Mouse (Mus musculus): Measurements from ENCODE around the gene Gm49333.

The Gm49333 gene

DNA sequence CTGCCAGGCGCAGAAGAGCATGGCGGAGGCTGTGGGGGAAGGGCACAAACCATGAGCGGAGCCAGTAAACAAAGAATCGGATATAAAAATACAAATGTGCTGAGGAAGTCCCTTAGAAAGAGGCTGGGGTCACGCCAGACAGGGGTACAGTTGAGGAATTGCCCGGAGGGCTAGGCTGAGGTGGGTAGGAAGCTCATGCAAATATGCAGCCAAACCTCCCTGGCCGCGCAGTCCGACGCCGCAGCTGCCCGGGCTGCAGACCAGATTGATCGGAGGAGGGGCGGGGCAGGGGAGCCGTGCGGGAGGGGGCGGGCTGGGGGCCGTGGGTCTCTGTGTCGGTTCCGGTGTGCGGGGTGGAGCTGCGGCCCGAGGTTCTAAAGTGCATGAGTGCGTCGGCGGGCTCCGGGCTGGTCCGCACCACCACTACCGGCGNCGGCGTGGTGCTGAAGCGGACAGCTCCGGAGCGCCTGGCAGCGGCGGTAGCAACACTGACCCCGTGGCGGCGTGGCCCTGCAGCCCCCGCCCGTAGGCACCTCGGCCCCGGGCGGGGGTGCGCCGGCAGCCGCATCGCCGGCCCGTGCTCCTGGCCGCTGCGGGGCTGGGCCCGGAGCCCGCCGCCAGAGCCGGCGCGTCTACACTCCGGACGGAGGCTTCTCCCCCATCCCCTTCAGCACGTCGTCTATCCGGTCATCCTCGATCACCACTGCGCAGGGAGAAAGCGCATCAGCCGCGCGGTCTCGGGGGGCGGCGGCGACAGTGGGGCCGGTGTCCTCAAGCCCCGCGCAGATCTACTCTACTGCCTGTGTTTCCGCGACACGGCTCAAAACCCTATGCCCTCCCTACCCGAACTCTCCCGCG is 8.4 kb downstream of the Gm49333 start:
- TF ChIP-seq GATA4 (IDR thresholded peaks at IDR 0.05; ENCODE audit: insufficient replicate concordance, low read length): no peak

DNA sequence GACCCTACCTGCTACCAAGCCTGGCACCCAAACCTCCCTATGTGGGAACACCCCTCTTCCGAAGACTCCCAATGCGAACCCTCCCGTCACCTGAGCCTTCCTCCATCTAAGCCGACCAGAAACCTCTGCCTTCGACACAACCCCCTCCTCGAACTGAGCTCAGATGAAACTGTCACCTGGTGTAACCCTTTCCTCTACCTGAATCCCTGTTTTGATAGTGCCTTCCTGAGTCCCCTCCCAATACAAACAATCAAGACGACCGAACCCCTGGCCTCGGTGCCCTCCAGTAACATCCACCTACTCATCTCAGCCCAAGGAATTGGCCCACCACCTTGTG is 9.0 kb downstream of the Gm49333 start:
- no peak for TF ChIP-seq GATA4 (IDR thresholded peaks at IDR 0.05; ENCODE audit: insufficient replicate concordance, low read length)

DNA sequence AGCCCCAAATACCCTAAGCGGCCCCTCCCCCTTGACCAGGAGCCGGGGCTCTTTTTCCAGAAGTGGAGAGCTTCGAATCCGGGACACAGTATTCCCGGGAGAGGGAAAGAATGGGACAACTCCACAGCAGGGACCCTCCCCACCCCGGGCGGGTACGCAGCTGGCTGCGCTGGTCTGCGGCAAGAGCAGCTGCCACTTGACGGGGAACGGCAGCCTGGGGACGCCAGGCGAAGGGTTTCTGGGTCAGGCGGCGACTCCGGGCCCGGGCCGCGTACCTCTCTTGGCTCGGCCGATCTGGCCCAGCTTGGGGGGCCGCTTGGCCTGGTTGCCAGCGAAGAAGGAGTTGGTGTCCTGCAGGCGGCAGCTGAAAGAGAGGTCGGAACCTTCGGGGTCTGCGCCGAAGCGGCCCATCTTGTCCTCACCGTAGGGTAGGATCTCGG is 9.4 kb downstream of the Gm49333 start:
- TF ChIP-seq GATA4 (IDR thresholded peaks at IDR 0.05; ENCODE audit: insufficient replicate concordance, low read length): no peak

DNA sequence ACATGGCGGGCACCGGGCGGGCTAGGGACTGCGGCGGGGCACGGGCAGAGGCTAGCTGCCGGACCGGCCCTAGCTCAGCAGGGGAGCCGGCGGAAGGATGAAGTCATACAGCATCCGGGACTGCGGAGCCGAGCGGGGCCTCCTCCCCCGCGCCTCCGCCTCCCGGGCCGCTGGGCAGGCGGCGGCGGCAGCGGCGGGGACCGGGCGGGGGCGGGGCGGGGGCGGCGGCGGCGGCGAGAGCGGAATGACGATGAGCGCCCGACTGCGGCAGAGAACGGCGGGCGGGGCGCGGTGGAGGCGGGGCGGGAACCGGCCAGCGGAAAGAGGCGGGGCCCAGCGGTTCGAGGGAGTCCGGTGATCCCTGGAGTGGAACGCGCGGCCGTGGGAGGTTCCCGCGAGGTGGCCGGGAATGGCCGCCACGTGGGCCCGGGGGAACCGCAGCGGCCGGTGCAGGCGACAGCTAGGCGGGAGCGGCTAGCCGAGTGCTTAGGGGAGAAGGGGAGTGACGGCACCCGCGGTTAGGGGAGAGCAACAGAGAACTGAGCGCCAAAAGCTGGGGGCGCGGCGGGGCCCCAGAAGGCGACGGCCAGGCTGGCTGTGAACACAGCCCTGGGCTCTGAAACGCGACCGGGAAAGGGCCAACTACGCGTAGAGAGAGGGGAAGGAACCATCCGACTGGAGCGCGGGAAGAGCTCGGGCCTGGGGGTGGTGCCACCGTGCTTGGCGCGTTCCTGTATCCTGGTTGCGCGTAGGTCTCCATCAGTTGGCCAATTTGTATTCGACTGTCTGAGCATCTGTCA is 10.0 kb downstream of the Gm49333 start, which contains the start of gene Camk2n2:
Gene Camk2n2, minus strand, starts transcription at position 97 of the 800 bp plus-strand sequence.
- TF ChIP-seq GATA4 (IDR thresholded peaks at IDR 0.05; ENCODE audit: insufficient replicate concordance, low read length): no peak

DNA sequence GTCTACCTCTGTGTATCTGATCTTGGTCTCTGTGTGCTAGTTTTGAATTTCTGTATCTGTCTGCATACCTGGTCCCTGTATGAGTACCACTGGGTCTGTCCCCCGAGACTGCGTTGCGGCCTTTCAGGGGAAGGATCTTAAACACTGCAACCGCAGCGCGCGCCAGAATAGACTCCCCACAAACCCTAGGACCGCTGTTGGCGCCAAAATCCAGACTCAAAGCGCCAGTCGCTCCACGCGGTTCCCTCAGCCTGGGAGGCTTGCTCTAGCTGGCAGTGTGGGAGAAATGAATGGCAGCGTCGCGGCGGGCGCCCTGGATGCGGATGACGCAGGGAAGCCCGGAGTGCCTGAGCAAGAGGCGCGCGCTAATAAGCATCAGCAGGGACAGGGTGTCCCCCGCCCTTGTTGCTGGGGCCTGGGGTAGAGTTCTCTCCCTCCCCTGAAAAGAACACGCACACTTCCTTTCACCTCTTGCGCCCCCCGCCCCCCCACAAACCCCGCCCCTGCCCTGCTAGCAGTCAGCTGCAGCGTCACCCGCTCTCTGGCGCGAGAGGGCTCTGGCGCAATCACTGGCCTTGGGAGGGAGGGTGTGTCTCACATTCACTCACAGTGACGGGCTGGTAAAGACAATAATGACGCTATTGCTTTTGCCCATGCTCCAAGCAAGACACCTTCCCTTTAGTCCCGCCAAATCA is 10.7 kb downstream of the Gm49333 start:
- no peak for TF ChIP-seq GATA4 (IDR thresholded peaks at IDR 0.05; ENCODE audit: insufficient replicate concordance, low read length)

DNA sequence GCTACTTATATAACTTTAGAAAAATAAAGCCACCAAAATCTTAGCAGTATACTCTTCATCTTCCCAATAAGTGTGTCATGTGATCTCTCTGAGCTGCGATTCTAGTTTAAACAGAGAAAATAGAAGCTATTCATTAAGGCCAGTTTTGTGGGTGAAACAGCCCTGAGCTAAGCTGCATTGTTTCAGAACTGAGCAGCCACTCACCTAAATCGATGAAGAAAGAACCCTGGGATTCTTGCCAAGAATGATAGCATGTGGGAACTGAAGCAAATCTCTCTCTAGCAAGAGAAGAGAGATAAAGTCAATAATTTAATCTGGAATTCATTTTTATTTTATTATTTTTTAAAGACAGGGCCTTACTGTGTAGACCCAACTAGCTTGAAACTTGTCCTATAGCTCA is 11.8 kb downstream of the Gm49333 start:
- TF ChIP-seq GATA4 (IDR thresholded peaks at IDR 0.05; ENCODE audit: insufficient replicate concordance, low read length): no peak

DNA sequence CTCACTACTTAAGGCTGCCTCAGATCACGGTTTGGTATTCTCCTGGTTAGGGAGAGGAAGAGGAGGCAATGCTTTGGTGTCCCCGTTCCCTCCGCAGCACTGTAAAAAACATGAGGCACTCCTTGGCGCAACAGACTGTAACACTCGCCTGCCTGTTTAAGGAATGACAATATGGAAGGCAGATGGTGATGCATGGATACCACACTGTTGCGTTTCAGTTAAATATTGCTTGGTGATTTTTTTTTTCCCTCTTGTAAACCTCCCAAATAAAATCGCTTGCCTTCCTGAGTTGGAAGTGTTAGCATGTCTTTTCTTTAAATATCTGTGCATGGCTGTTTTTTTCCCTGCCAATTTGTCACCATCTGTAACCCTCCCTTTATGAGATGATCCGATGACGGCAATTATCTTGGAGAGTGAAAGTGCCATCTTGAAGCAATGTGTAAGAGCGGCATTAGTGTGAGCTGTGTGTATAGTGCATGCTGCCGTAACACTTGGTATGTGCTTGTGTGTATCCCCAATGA is 17.5 kb downstream of the Gm49333 start:
- no peak for TF ChIP-seq GATA4 (IDR thresholded peaks at IDR 0.05; ENCODE audit: insufficient replicate concordance, low read length)

DNA sequence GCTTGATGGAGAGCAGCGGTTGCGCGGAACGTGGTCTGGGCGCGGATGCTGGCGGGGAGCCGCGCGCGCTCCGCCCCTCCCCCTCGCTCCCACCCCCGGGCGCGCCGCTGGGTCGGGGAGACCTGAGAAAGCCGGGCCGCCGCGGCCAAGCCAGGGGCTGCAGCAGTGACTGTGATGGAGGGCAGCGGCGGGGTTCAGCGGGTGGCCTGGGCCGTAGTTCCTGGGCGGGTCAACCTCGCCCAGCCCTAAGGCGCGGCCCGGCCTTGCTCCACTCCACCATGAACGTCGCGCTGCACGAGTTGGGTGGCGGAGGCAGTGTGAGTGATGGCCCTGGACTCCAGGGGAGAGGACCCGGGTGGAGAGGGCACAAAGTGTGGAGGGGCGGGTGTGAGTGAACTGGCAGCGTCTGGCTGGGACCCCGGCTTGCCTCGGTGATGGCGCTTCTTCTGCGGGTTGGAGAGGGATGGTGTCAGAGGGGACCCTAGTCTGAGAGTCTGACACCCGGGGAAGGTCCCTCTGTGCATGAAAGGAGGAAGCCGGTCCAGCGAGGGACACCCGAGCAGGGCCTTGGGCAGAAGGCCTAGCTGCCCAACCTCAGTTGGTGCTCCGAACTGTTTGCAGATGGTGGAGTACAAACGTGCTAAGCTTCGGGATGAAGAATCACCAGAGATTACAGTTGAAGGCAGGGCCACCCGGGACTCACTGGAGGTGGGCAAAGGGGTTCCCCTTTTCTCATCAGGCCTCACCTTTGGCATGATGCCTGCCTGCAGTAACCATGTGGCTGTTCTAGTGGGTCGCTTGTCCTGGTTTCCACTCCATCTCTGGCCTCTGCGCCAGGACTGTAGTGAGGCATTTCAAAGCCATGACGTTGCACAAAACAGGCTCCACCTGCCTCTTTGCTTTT is 18.6 kb downstream of the Gm49333 start, which contains the start of gene Ece2:
Gene Ece2, plus strand, starts transcription at position 98 of the 904 bp plus-strand sequence.
- TF ChIP-seq GATA4 (IDR thresholded peaks at IDR 0.05; ENCODE audit: insufficient replicate concordance, low read length): no peak

DNA sequence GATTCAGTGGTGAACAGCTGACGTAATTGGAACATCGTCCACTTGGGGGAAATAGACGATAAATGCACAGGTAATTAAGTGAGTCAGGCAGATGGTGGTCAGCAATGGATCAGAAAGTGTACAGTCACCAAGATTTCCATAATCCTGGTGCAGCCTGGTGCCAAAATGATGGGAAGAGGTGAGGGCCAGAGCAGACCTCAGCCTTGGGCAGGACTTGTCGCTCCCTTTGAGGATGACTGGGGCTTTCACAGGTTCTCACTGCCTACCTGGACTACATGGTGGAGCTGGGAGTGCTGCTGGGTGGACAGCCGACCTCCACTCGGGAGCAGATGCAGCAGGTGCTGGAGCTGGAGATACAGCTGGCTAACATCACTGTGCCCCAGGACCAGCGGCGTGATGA is 26.0 kb downstream of the Gm49333 start:
- TF ChIP-seq GATA4 (IDR thresholded peaks at IDR 0.05; ENCODE audit: insufficient replicate concordance, low read length): no peak

DNA sequence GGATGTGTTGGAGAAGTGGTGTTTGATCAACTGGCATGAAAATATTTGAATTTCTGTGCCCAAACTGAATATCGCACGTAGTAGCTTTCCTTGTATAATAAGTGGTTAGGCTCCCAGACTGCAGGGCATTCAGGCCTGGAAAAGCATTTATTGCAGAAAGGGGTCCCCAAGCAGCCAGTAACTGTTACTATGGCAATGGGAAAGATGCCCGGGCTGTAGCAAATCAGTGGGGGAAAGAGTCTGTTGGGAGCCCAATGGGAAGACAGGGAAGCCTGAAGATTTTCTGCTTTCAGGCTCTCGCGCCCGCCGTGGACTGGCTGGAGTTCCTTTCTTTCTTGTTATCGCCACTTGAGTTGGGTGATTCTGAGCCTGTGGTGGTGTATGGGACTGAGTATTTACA is 27.0 kb downstream of the Gm49333 start:
- TF ChIP-seq GATA4 (IDR thresholded peaks at IDR 0.05; ENCODE audit: insufficient replicate concordance, low read length): no peak

DNA sequence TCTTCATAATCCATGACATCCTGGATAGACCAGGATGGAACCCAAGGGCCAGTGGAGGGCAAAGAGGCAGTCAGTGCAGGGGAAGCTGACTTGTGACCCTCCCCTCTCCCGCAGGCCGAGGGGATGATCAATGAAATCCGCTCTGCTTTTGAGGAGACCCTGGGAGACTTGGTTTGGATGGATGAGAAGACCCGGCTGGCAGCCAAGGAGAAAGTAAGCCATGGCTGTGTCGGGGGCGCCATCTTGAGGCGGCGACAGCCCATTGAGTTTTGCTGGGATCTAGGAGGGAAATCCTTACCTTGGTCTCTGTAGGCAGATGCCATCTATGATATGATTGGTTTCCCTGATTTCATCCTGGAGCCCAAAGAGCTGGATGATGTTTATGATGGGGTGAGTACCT is 30.8 kb downstream of the Gm49333 start:
- TF ChIP-seq GATA4 (IDR thresholded peaks at IDR 0.05; ENCODE audit: insufficient replicate concordance, low read length): no peak

DNA sequence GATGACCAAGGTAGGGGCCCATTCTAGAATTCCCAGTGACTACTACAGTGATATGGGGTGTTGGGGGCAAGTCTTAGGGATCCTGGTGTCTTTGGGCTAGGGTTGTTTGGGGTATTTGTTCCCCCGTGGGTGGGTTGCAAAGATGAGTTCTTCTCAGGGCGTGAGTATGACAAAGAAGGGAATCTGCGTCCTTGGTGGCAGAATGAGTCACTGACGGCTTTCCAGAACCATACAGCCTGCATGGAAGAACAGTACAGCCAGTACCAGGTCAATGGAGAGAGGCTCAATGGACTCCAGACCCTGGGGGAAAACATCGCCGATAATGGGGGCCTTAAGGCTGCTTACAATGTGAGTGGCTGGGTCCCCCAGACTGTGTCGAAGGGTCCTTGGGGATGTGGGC is 32.5 kb downstream of the Gm49333 start:
- no peak for TF ChIP-seq GATA4 (IDR thresholded peaks at IDR 0.05; ENCODE audit: insufficient replicate concordance, low read length)

DNA sequence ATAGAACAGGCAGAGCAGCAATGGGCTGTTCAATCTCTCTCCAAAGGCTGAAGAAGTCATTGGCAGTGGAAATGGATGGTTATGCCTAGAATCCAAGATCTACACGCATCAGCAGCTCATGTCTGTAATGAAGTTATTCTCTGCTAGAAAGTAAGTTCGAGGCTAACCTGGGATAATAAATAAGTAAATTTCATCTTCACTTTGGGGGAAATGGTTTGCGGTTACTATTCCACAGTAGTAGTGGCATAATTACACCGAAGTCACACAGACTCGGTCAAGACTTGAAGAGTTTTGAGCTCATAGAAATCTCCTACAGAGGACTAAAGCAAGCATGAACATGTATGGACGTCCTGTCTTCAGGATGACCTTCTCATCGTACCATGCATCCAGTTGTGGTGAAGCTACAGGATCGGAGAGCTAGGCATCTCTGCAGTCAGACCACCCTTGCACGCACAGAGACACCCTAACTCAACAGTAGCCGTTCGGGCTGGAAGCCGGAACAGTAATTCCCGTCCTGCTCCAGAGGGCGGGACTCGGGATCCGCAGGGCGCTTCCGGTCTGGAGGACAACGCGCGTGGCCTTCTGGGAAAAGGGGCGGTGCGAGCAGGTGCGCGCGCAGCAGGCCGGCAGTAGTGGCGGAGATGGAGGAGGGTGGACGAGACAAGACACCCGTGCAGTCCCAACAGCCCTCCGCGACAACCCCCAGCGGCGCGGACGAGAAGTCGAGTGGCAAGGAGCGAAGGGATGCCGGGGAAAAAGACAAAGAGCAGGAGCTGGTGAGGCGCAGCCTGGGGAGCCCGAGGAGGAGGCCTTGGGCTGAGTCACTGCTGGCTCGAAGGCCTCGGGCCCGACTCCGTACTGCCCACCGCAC is 39.9 kb downstream of the Gm49333 start, which contains the start of gene Psmd2:
Gene Psmd2, plus strand, starts transcription at position 577 of the 871 bp plus-strand sequence.
- TF ChIP-seq GATA4 (IDR thresholded peaks at IDR 0.05; ENCODE audit: insufficient replicate concordance, low read length): no peak; the same call in 1 of the 2 replicates

Data from liver, adult (tissue).